Mouse (Mus musculus) lung, embryonic 14.5 days (tissue): ENCODE results near the gene Scfd2. TPM values are rescaled to one million over a fixed set of nuclear protein-coding genes. Genes with fewer than 3 reads are reported as not detected.

ENCODE experiments used
- ATAC-seq: fragments of 200-750 bp; cut with Nextera tagmentation; 2 replicates; pipeline ENCODE4 v1.8.0; 2017; ENCODE audit warnings: mild to moderate bottlenecking, moderate TSS enrichment, moderate library complexity; ENCODE audit not compliant: insufficient read depth
- DNase-seq: peaks from one replicate; pipeline ENCODE4 v3.0.0-alpha.2; 2015
- H3K27ac ChIP-seq: fragments of 300-500 bp; sonication (generic); 2 replicates; pipeline ENCODE4 v1.5.1; 2014; ENCODE audit warnings: low read depth, mild to moderate bottlenecking, moderate library complexity
- H3K27me3 ChIP-seq: fragments of 300-500 bp; sonication (generic); 2 replicates; pipeline ENCODE4 v1.6.1; 2014; ENCODE audit warnings: low read length, control low read depth; ENCODE audit not compliant: insufficient read depth
- H3K36me3 ChIP-seq: fragments of 300-500 bp; sonication (generic); 2 replicates; pipeline ENCODE4 v1.6.1; 2014; ENCODE audit warnings: control low read depth; ENCODE audit not compliant: insufficient read depth
- H3K4me1 ChIP-seq: fragments of 300-500 bp; sonication (generic); 2 replicates; pipeline ENCODE4 v1.6.1; 2014; ENCODE audit warnings: antibody characterized with exemption, control low read depth; ENCODE audit not compliant: insufficient read depth
- H3K4me2 ChIP-seq: fragments of 300-500 bp; sonication (generic); 2 replicates; pipeline ENCODE4 v1.6.1; 2014; ENCODE audit warnings: mild to moderate bottlenecking
- H3K4me3 ChIP-seq: fragments of 300-500 bp; sonication (generic); 2 replicates; pipeline ENCODE4 v1.5.1; 2014; ENCODE audit warnings: low read depth, low read length
- H3K9ac ChIP-seq: fragments of 300-500 bp; sonication (generic); 2 replicates; pipeline ENCODE4 v1.6.1; 2014
- H3K9me3 ChIP-seq: fragments of 300-500 bp; sonication (generic); 2 replicates; pipeline ENCODE4 v1.6.1; 2016; ENCODE audit warnings: low read depth, low read length, control low read depth
- CTCF ChIP-seq: IDR thresholded peaks from 2 replicates; pipeline ENCODE4 v1.5.1; 2016; ENCODE audit warnings: antibody characterized with exemption, low read depth
- WGBS: fragments of 180-500 bp; shearing (Covaris S2); extraction: QIAGEN DNeasy Blood & Tissue Kit; methylation state at CpG from one replicate; pipeline ENCODE4 v1.1.7; 2014; 5-methylcytosine and 5-hydroxymethylcytosine counted together
- polyA plus RNA-seq: library from polyadenylated mRNA; unstranded; fragments of >200 nt; fragmentation: Nextera tagmentation; extraction: Ambion mirVana; gene quantifications from 2 replicates; pipeline ENCODE4 v1.2.1, GENCODE M21; 2014

The Scfd2 gene
- polyA plus RNA-seq, 1 experiment from 2014 or later: 17.8 TPM

DNA sequence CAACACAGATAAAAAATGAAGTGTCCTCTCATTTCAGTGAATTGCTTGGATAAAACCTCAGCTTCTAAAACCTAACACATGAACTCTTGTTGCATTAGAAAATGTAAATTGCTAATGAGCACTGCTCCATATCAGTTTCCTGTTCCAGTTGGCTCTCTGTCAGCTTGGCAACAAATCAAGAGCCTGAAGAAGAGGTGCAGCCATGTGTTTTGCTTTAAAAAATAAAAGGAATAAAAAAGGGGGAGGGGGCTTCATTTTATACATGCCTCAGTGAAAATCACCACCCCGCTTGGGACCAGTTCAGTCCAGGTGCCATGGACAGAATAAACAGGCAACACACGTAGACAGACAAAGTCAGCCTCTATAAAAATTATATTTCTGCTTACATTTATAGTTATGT is 142.7 kb downstream of the Scfd2 start:
- Histone ChIP-seq H3K9me3 (no peaks in the 10 kb centered on the region), H3K9ac (no peak overlapping the region), H3K4me3 (no peak overlapping the region), H3K4me1 (peaks cover 7% of the 10 kb centered on the region; the same call in 1 of the 2 replicates), H3K27ac (peak overlapping the region; percentile 67; the same call in 1 of the 2 replicates), H3K36me3 (no peaks in the 10 kb centered on the region), H3K4me2 (no peak overlapping the region), H3K27me3 (no peaks in the 10 kb centered on the region)
- DNase-seq (peak; percentile 85), ATAC-seq (peak; percentile 35; the same call in 1 of the 2 replicates)
- 33% methylated on average over 2 of the region's 2 CpGs for whole genome bisulfite sequencing
- TF ChIP-seq CTCF: no peak

DNA sequence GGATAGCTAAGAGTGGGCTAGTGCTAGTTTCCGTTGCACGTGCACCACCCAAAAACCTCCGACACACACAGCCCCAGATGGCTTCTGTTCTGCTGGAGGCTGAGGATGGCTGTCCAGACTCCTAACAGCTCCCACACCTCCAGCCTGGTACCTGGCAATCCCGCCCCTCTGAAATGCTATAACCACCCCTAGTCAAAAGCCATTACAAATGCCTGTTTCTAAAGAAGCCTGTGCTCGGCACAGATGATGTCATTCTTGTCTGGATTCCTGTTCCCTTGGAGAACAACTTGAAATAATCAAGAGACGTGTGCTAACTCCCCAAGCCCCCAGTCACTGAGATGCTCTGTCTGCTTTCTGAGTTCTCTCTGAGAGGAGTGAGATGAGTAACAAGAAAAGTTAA is 143.5 kb downstream of the Scfd2 start:
- DNase-seq (peak; percentile 55), ATAC-seq (peak; percentile 43; the same call in 1 of the 2 replicates)
- no peaks in the 10 kb centered on the region for H3K36me3 ChIP-seq
- WGBS: 51% methylated on average over 6 of the region's 6 CpGs
- H3K4me2 ChIP-seq: 0 out of 2 replicates have a peak overlapping the region, but pooled peaks have one; percentile 18
- H3K4me1 ChIP-seq: peaks cover 7% of the 10 kb centered on the region; the same call in 1 of the 2 replicates
- peak overlapping the region; percentile 67; the same call in 1 of the 2 replicates for H3K27ac ChIP-seq
- no peak overlapping the region for H3K4me3 ChIP-seq
- TF ChIP-seq CTCF: no peak
- H3K9me3 ChIP-seq: no peaks in the 10 kb centered on the region
- H3K9ac ChIP-seq: no peak overlapping the region
- no peaks in the 10 kb centered on the region for H3K27me3 ChIP-seq

GRCm38 (mm10) chr5:74387143-74387886 is 144.2 kb downstream of the Scfd2 start:
- no peaks in the 10 kb centered on the region for H3K9me3 ChIP-seq
- DNase-seq (no peak), ATAC-seq (no peak)
- no peak overlapping the region for H3K4me2 ChIP-seq
- no peak for TF ChIP-seq CTCF
- 40% methylated on average over 1 of the region's 1 CpGs for whole genome bisulfite sequencing
- no peaks in the 10 kb centered on the region for H3K36me3 ChIP-seq
- H3K4me3 ChIP-seq: no peak overlapping the region
- peaks cover 7% of the 10 kb centered on the region; the same call in 1 of the 2 replicates for H3K4me1 ChIP-seq
- H3K9ac ChIP-seq: no peak overlapping the region
- no peaks in the 10 kb centered on the region for H3K27me3 ChIP-seq
- H3K27ac ChIP-seq: no peak overlapping the region

- Histone ChIP-seq H3K4me2 (no peak overlapping the region), H3K36me3 (no peaks in the 10 kb centered on the region), H3K9ac (no peak overlapping the region), H3K9me3 (no peaks in the 10 kb centered on the region), H3K27me3 (no peaks in the 10 kb centered on the region), H3K27ac (no peak overlapping the region), H3K4me3 (no peak overlapping the region), H3K4me1 (no peaks in the 10 kb centered on the region)
- no peak for TF ChIP-seq CTCF
- peak; percentile 79 for DNase-seq
- 14% methylated on average over 5 of the region's 5 CpGs for WGBS
- ATAC-seq: no peak
Observed at GRCm38 (mm10) chr5:74380045-74380444, 151.5 kb downstream of the Scfd2 start.

GRCm38 (mm10) chr5:74366710-74367101 is 164.9 kb downstream of the Scfd2 start:
- Histone ChIP-seq H3K9ac (no peak overlapping the region), H3K4me3 (no peak overlapping the region), H3K9me3 (no peaks in the 10 kb centered on the region), H3K36me3 (no peaks in the 10 kb centered on the region), H3K27me3 (no peaks in the 10 kb centered on the region), H3K27ac (no peak overlapping the region), H3K4me2 (no peak overlapping the region), H3K4me1 (peaks cover 16% of the 10 kb centered on the region; the same call in 1 of the 2 replicates)
- ATAC-seq: no peak
- no peak for DNase-seq
- no peak for TF ChIP-seq CTCF
- 60% methylated on average over 9 of the region's 9 CpGs for WGBS

DNA sequence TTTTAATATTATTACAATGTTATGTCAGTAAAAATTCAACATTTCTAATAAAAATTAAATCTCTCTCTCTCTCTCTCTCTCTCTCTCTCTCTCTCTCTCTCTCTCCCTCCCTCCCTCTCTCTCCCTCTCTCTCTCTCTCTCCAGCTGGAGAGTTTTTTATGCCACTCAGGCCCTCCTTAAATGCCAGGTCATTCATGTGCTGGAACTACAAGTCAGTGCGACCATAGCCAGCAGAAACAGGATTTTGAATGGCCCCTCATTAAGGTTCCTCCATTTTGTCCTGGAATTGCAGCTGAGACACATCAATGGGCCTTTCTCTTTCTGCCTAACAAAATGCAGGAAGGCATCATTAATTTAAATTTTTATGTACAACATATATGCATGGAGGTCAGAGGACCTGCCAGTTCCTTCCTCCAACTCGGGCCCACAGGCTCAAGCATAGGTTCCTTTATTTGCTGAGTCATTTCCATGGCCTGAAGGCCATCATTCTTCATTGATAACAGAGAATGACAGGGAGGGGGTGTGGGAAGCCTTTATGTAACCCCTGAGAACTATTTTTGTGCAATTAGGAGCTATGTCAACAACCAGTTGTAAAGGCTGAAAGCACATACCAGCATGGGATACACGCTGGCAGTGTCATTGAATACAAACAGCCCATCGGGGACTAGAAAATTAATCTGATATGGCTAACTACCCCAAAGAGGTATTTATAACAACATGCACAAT is 165.4 kb downstream of the Scfd2 start:
- H3K9me3 ChIP-seq: no peaks in the 10 kb centered on the region
- no peak for ATAC-seq
- peak; percentile 32 for DNase-seq
- H3K4me1 ChIP-seq: peaks cover 16% of the 10 kb centered on the region; the same call in 1 of the 2 replicates
- H3K9ac ChIP-seq: no peak overlapping the region
- no peak for TF ChIP-seq CTCF
- H3K27ac ChIP-seq: no peak overlapping the region
- no peak overlapping the region for H3K4me2 ChIP-seq
- 25% methylated on average over 4 of the region's 4 CpGs for WGBS
- H3K4me3 ChIP-seq: no peak overlapping the region
- H3K36me3 ChIP-seq: no peaks in the 10 kb centered on the region
- no peaks in the 10 kb centered on the region for H3K27me3 ChIP-seq

DNA sequence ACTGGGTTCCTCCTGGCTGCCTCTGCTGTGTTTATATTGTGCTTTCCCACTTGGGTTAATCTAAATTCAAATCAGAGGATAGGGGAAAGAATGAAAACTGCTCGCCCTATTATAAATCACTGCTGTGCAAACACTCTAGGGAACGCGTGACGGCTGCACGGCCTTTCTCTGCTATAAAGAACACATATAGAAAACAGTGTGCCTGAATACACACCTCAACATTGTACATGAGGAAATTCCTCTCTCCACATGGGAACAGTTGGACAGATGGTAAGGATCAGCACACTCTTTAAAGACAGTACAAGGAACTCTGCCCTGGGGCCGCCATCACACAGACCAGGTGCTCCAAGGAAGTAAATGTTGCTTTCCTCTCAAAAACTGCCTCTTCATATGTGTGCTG is 166.2 kb downstream of the Scfd2 start:
- Histone ChIP-seq H3K9ac (no peak overlapping the region), H3K36me3 (no peaks in the 10 kb centered on the region), H3K4me2 (no peak overlapping the region), H3K9me3 (no peaks in the 10 kb centered on the region), H3K4me3 (no peak overlapping the region), H3K27me3 (no peaks in the 10 kb centered on the region), H3K4me1 (peaks cover 16% of the 10 kb centered on the region; the same call in 1 of the 2 replicates), H3K27ac (no peak overlapping the region)
- TF ChIP-seq CTCF: no peak
- ATAC-seq (no peak), DNase-seq (peak; percentile 26)
- 27% methylated on average over 6 of the region's 6 CpGs for WGBS
